Mouse (Mus musculus) heart, embryonic 13.5 days (tissue): ENCODE results near the gene Ess2. TPM values are rescaled to one million over a fixed set of nuclear protein-coding genes. Genes with fewer than 3 reads are reported as not detected.

Experiments
- ATAC-seq: fragments of 200-750 bp; cut with Nextera tagmentation; 2 replicates; pipeline ENCODE4 v1.8.0; 2017; ENCODE audit warnings: moderate TSS enrichment; ENCODE audit not compliant: insufficient number of reproducible peaks, low FRiP score, low TSS enrichment; ENCODE audit errors: extremely low read depth
- H3K27ac ChIP-seq: fragments of 300-500 bp; sonication (generic); replicated peaks from 2 replicates; pipeline ENCODE4 v1.5.1; 2015; ENCODE audit warnings: moderate library complexity, mild to moderate bottlenecking, inconsistent platforms
- H3K27me3 ChIP-seq: fragments of 300-500 bp; sonication (generic); replicated peaks from 2 replicates; pipeline ENCODE4 v1.6.1; 2015; ENCODE audit warnings: mild to moderate bottlenecking, inconsistent platforms
- H3K36me3 ChIP-seq: fragments of 300-500 bp; sonication (generic); 2 replicates; pipeline ENCODE4 v1.6.1; 2015; ENCODE audit warnings: mild to moderate bottlenecking, inconsistent platforms
- H3K4me1 ChIP-seq: fragments of 300-500 bp; sonication (generic); 2 replicates; pipeline ENCODE4 v1.6.1; 2015; ENCODE audit warnings: inconsistent platforms
- H3K4me2 ChIP-seq: fragments of 300-500 bp; sonication (generic); 2 replicates; pipeline ENCODE4 v1.6.1; 2015; ENCODE audit warnings: inconsistent platforms, mild to moderate bottlenecking, moderate library complexity
- H3K4me3 ChIP-seq: fragments of 300-500 bp; sonication (generic); 2 replicates; pipeline ENCODE4 v1.5.1; 2015; ENCODE audit warnings: moderate library complexity, mild to moderate bottlenecking, inconsistent platforms
- H3K9ac ChIP-seq: fragments of 300-500 bp; sonication (generic); 2 replicates; pipeline ENCODE4 v1.6.1; 2015; ENCODE audit warnings: inconsistent platforms, mild to moderate bottlenecking, moderate library complexity
- H3K9me3 ChIP-seq: fragments of 300-500 bp; sonication (generic); 2 replicates; pipeline ENCODE4 v1.6.1; 2016; ENCODE audit warnings: inconsistent platforms
- WGBS: fragments of 180-500 bp; shearing (Covaris S2); methylation state at CpG from one replicate; pipeline ENCODE4 v1.1.7; 2015; ENCODE audit warnings: mixed read lengths; 5-methylcytosine and 5-hydroxymethylcytosine counted together
- polyA plus RNA-seq: library from polyadenylated mRNA; unstranded; fragments of >200 nt; fragmentation: Nextera tagmentation; extraction: Ambion mirVana; gene quantifications from 2 replicates; pipeline ENCODE4 v1.2.1, GENCODE M21; 2015

The Ess2 gene
- polyA plus RNA-seq, 1 experiment from 2014 or later: 27.5 TPM

DNA sequence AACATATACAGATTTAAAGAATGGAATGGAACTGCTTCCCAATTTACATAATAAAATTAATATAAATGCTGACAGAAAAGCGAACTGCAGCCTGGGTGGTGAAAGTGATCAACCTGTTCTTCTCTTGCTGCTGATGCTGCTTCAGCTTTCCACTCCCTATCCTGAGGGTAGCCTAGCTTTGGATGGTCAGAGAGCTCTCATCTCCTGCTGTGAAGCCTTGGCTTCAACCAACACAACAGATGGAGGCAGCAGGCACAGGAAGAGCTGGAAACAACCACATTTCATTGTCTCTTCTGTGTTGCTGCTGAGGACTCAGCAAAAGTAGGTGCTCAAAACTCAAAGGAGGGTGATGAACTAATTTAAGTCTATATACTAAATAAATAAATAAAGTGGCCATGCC, 59.3 kb downstream of the Ess2 start:
- Histone ChIP-seq H3K4me1 (no peaks in the 10 kb centered on the region), H3K9me3 (no peaks in the 10 kb centered on the region), H3K27ac (no peak overlapping the region), H3K4me3 (no peak overlapping the region), H3K9ac (no peak overlapping the region), H3K36me3 (peaks cover 94% of the 10 kb centered on the region), H3K27me3 (no peaks in the 10 kb centered on the region), H3K4me2 (no peak overlapping the region)
- ATAC-seq: no peak
- 92% methylated on average over 1 of the region's 1 CpGs for WGBS

DNA sequence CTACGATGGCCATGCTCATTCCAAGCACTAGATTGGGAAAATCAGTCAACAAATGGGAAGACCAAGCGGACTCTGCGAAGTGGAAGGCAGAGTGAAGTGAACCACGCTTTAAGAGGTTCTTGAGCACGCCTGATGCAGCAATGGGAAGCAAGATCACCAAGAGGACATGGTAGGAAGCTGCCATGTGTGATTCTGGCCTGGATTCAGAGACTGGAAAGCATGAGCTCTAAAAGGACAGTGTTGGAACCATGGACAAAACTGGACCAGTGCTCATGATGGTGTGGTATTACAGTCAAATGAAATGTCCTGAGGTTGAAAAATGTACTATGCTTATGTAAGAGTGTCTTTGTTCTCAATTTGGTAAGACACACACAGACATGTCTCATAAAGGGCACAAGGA, 59.8 kb downstream of the Ess2 start:
- H3K4me1 ChIP-seq: no peaks in the 10 kb centered on the region
- H3K9me3 ChIP-seq: no peaks in the 10 kb centered on the region
- H3K36me3 ChIP-seq: peaks cover 94% of the 10 kb centered on the region
- 94% methylated on average over 5 of the region's 5 CpGs for WGBS
- H3K27me3 ChIP-seq: no peaks in the 10 kb centered on the region
- no peak overlapping the region for H3K27ac ChIP-seq
- H3K4me3 ChIP-seq: no peak overlapping the region
- no peak overlapping the region for H3K9ac ChIP-seq
- no peak for ATAC-seq
- H3K4me2 ChIP-seq: no peak overlapping the region

Other genes with a start within 250 kb of the Ess2 start
- gene Med15, start 178.5 kb downstream of the Ess2 start, polyA plus RNA-seq: 32.0 and 33.3 TPM in 2 replicates
- 40.6 and 43.9 TPM in 2 replicates for gene Klhl22, start 151.7 kb downstream of the Ess2 start, polyA plus RNA-seq
- gene Scarf2, start 114.1 kb downstream of the Ess2 start, polyA plus RNA-seq: 7.0 and 8.2 TPM in 2 replicates
- gene B830017H08Rik, start 78.2 kb downstream of the Ess2 start, polyA plus RNA-seq: not detected in 2 replicates
- gene Car15, start 73.0 kb downstream of the Ess2 start, polyA plus RNA-seq: 1.1 and 1.8 TPM in 2 replicates
- gene Gm20518, start 19.7 kb downstream of the Ess2 start, polyA plus RNA-seq: 0.12 and 0.14 TPM in 2 replicates
- gene Tssk1, start 17.1 kb downstream of the Ess2 start, polyA plus RNA-seq: 0.04 TPM in 2 replicates
- 47.8 and 48.4 TPM in 2 replicates for gene Dgcr2, start 12.8 kb downstream of the Ess2 start, polyA plus RNA-seq
- not detected in 2 replicates for gene Tssk2, start 12.7 kb downstream of the Ess2 start, polyA plus RNA-seq
- gene Gsc2, start 3.7 kb upstream of the Ess2 start, polyA plus RNA-seq: not detected in 2 replicates
- 34.8 and 38.0 TPM in 2 replicates for gene Slc25a1, start 16.9 kb upstream of the Ess2 start, polyA plus RNA-seq
- gene Vpreb2, start 69.1 kb upstream of the Ess2 start, polyA plus RNA-seq: not detected in 2 replicates
- 50.5 and 61.6 TPM in 2 replicates for gene Dgcr6, start 141.5 kb upstream of the Ess2 start, polyA plus RNA-seq
- 6.8 and 8.0 TPM in 2 replicates for gene Prodh, start 178.9 kb upstream of the Ess2 start, polyA plus RNA-seq
- 0.46 and 0.72 TPM in 2 replicates for gene Rtn4r, start 216.3 kb upstream of the Ess2 start, polyA plus RNA-seq